Mouse (Mus musculus) erythroblast, adult 5-6 weeks (primary cell): ENCODE measurements around the gene Ak5. TPM values are rescaled to one million over a fixed set of nuclear protein-coding genes. Genes with fewer than 3 reads are reported as not detected.

Source experiments
- ATAC-seq: replicated peaks from 2 replicates; pipeline ENCODE4 v1.8.0; 2016; ENCODE audit warnings: moderate number of reproducible peaks, mild to moderate bottlenecking, moderate TSS enrichment, inconsistent platforms; ENCODE audit not compliant: poor library complexity, low FRiP score, severe bottlenecking
- total RNA-seq, 2 experiments: library from RNA; stranded (forward) in 1 of 2; stranded (reverse) in 1 of 2; fragments of 150-400 nt in 1 of 2; fragments of 200-764, 138-1000 nt in 1 of 2; gene quantifications; 2 replicates each; pipeline versions ENCODE4 v1.2.3 to v1.2.4; 2015 to 2017; ENCODE audit warnings: low replicate concordance in 2 of 2

Ak5 gene
- total RNA-seq, 2 experiments from 2014 or later: not detected

- ATAC-seq: no peak
Observed at GRCm38 (mm10) chr3:152523315-152523638, 144.9 kb downstream of the Ak5 start.

DNA sequence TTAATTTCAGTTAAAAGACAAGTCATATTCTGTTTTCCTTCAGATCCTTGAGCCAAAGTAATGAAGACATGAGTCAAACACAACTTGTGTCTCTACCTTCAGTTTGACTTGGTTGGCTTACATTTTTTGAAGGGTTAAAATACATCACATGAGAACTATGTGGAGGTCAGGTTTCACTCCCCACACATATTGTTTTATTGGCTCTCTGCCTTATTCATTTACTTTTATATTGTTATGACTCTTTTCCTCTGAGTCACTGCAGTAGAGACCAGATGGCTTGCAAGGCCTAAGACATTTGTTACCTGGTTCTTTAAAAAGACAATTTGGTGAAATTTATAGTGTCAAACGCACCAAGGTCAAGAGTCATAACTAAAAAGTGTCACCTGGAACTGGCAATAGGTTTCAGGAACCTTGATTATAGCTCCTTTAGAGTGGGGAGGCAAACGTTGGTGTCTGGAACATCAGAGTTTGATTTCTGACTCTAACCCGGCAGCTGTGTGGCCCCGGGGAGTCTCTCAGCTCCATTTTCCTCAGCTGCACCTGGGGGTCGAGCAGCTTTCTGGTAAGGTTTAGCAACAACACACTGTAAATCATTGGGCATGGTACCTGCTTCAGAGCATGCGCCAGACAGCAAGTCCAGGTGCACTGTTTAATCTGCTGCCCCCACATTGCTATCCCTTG is 145.4 kb downstream of the Ak5 start:
- ATAC-seq: no peak

DNA sequence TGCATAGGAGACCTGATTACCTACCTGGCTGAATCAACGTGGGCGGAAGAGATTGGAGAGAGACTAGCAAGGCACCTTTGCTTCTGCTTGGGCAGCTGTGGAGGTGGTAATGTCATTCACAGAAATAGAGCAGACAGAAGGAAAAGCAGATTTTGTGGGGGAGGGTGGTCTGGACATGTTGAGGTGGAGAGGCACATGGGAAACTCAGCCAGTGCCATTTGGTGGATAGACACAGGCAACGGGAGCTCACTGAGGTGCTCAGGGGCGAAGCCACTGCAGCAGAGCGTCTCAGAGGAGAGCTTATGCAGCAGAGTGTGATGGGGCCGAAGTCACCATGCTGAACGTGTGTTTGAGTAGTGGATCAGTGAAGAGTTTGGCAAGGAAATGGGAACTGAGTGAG is 147.1 kb downstream of the Ak5 start:
- ATAC-seq: no peak

DNA sequence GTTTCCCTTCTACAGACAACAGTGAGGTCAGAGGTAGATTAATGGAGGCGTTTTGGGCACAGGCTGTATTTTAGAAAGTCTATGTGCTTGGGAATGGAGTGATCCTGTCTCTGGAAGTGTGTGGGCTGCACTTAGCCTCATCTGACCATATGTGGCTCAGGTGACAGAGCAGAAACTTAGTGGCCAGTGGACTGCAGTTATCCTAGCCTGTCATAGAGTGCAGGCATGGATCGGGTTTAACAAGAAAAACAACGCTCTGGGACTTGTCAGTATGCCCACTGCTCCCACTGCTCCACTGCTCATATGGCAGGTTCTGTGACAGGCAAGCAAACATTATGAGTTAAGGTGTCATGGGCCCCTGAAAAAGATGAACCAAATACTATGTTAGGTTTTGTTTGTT is 148.1 kb downstream of the Ak5 start:
- ATAC-seq: no peak

DNA sequence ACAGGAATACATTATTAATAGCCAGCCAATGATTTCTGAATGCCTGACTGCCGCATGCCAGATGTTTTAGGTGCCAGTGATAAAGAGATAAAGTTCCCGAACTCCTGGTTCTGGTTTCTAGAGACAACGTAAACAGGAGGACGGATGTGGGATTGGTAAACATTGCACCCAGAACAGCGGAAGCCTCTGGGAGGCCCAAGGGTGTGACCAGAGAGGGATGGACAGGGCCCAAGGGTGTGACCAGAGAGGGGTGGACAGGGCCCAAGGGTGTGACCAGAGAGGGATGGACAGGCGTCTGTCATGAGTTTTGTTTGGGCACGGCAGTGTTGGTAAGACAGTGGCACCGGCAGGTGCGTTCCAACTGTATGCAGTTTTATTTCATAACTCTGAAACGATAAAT is 148.6 kb downstream of the Ak5 start:
- ATAC-seq: no peak

DNA sequence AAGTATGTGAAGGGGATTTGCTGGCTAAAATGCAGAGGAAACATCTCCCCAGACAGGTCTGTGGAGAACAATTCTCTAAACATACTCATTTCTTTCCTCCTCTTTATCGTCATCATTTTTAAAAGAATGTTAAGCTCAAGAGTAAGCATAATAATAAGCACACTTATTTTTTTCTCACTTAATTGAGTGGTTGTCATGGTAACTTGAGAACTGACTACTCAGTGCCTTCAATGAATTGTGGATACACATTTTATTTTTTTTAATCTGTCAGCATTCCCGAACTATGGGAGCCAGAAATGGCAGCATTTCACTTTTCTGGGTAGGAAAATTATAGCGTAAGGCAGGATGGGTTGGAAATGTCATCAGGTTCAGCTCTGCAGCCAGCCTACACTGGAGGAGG is 151.6 kb downstream of the Ak5 start:
- no peak for ATAC-seq

DNA sequence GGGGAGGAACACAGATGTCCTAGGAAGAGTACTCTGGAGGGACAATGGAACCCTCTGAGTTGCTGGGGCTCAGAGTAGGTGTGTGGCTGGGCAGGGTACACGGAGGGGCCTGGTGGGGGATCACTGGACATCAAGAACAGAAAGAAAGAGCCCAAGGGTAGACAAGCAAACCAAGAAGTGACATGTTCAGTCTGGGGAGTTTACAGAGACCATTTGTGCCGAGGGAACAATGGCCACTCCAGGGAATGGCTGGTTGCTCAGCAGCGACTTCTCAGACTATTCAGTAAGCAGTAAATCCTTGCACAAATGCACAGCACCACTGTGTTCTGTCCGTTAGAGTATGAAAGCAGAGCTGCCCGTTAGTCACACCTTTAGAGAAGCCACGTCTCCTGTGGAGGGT is 152.2 kb downstream of the Ak5 start:
- ATAC-seq: no peak

GRCm38 (mm10) chr3:152512517-152512916 is 155.6 kb downstream of the Ak5 start:
- ATAC-seq: no peak

GRCm38 (mm10) chr3:152509268-152509667 is 158.9 kb downstream of the Ak5 start:
- ATAC-seq: no peak

DNA sequence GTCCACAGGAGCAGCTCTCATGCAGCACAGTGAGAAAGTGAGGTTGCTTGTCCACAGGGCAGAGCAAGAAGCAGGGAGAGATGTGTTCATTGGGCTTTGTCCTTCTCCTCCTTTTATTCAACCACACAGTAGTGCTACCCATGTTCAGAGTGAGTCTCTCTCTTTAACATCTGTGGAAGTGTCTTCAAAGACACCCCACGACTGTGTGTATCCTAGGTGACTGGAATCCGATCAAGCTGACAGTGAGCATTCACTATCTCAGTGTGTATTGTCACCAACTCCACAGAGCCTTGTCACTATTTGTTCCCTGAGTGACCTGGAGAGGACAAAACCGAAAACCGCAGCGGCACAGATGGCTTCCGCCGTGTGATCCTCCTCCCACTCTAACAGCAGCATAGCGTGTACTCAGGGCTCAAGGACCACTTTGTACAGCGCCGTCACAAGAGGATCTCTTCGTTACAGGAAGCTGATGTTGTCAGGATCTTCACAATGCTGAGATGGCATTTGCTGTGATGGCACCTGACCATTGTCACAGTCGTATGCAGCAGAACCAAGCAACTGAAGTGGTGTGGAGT is 159.7 kb downstream of the Ak5 start:
- ATAC-seq: no peak

- no peak for ATAC-seq
Observed at GRCm38 (mm10) chr3:152507900-152508299, 160.3 kb downstream of the Ak5 start.

DNA sequence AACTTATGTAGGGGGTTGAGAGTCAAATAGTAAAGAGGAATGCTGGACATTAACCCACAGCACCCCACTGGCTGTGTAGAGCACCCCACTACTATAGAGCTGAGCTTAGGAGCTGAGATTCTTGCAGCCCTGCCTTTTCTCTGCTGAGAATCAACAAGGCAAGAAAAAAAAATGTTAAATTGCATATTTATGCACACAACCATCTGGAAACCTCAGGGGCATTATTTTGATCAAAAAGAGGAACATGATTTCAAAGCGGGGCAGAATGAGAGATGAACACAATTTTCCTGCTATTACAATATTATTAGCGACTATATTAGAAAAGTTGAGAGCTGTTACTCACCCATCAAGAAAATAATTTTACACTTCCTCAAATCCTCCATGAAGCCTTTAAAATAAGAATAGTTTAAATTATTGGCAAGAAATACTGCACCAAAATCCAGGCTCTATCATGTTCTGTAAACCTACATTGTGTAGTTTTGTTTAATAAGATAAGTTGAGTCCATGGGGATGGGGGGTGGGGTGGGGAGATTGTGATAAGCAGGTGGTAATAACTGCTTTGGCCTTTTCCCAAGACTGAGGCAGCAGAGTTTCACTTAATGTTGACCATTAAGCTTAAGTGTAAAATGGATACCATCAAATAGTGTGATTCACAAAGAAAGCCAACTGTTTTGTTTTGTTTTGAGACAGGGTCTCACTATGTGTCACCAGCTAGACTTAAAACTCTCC is 169.0 kb downstream of the Ak5 start:
- ATAC-seq: no peak

DNA sequence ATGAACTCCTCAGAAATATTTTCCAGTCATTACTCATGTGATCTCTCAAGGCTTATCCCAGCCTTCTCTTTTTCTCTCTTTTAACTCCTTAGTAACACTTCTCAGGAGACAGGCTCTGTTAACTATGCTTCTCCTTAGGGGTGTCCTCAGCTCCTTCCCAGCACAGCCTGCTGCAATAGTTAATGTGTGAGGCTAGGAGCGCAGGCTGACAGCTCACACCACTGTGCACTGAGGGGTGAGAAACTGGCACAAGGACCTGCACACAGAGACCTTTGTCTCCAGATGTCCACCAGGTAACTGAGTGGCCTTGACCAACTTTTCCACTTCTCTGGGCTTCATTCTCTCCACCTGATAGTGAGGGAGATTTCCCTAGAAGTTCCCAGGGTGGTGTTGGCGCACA is 170.3 kb downstream of the Ak5 start:
- ATAC-seq: no peak

- no peak for ATAC-seq
Observed at GRCm38 (mm10) chr3:152497084-152497483, 171.1 kb downstream of the Ak5 start.

DNA sequence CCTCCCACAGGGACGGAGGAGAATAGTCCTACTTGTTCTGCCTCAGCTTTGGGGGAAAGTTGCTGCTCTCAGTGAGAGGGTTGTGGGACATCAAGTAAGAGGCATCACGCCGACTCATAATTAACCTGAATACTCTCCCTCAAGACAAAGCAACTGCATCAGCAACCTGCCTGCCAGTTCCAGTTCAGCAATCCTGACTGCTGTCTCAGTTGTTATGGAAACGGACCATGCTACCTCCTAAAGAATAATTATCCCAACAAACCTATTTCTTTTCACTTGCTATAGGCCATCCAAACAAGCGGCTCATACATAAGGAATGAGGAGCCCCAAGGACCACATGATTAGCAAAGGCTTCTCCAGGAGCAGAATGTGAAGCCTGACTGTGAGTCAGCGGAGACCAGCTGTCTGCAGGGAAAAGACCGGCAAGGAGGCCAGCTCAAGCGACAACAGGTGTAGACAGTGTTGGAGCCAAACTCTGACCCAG is 172.7 kb downstream of the Ak5 start:
- ATAC-seq: no peak

GRCm38 (mm10) chr3:152494667-152495360 is 173.3 kb downstream of the Ak5 start:
- no peak for ATAC-seq

DNA sequence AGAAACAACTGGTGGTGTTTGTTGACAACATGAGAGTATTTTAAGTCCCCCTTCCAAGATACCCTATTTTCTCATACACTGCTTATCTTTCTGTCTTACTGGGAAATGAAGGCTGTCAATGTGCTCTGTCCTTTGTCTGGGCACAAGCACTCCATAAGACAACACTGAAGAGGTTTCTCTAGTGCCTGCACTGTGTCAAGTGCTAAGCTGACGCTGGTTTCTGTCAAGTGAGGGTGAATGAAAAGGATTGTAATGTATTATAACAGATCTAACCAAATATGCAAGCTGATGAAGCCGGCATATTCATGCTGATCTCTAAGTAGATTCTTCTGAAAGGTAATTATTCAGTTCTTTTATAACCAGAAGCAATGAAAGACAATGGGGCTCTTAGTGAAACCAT is 174.3 kb downstream of the Ak5 start:
- no peak for ATAC-seq

- no peak for ATAC-seq
Observed at GRCm38 (mm10) chr3:152492241-152492640, 175.9 kb downstream of the Ak5 start.

GRCm38 (mm10) chr3:152490423-152490822 is 177.7 kb downstream of the Ak5 start:
- no peak for ATAC-seq

GRCm38 (mm10) chr3:152488964-152489363 is 179.2 kb downstream of the Ak5 start:
- ATAC-seq: no peak

- ATAC-seq: no peak
Observed at GRCm38 (mm10) chr3:152484206-152484605, 184.0 kb downstream of the Ak5 start.
